Mouse (Mus musculus) urinary bladder, postnatal 14 days (tissue): ENCODE measurements around the gene Jazf1.
A peak's percentile ranks its signal among the peaks of the same experiment; 100 is the strongest.

ENCODE experiments used
- DNase-seq: peaks from one replicate; pipeline ENCODE4 v3.0.0; 2021; ENCODE audit warnings: low spot score

Jazf1 gene

DNA sequence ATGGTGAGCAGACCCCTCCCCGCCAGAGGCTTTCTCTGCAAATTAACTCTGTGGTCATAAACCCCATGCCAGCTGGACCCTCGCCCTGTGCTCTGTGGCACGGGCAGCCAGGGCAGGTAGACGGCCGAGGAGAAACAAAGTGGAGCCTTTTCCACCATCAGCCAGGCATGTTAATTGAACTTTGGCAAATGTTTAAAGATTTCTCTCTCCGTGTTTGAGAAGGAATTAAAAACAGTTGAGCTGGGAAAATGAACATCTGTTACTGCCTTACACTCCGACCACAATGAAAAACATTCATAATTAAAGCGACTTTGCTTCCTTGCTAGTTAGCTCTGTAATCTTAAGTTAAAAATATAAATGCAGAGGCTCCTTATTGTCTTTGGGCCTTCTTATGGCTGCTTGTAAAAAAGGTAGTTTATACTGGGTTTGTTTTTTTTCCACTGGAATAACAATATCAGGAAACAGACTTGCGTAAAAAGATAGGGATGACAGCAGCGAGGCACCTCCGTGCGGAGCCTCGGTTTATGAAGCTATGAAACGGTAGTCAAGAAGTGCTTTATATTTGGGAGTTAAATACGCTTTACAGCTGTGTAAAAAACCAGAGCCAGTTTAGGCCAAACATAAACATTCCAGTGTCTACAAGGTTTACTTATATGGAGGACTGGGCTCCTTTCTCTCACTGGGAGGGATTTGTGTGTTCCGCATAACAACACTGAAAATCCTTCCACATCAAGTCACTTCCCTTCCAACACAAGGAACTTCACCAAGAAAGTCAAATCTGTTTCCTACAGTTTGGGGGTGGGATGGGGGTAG lies 273.2 kb downstream of the Jazf1 start:
- no peak for DNase-seq

DNA sequence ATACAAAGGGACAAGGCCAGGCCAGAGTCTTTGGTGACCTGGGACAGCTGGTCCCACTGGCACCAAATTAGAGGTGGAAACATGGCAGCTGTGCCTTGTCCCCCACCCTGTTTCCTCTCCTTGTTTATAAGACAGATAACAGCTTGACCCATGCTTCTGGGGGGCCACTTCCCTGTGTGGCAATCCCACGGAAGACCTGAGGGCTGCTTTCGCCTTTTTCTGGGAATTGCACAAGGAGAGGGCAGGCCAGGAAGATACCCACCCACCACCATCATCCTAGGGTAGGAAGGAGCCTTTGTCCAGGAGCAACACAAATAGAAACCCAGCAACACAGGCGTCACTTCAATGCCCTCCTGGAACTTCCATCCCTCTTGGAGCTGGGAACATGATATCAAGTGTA lies 276.0 kb downstream of the Jazf1 start:
- DNase-seq, result no peak

DNA sequence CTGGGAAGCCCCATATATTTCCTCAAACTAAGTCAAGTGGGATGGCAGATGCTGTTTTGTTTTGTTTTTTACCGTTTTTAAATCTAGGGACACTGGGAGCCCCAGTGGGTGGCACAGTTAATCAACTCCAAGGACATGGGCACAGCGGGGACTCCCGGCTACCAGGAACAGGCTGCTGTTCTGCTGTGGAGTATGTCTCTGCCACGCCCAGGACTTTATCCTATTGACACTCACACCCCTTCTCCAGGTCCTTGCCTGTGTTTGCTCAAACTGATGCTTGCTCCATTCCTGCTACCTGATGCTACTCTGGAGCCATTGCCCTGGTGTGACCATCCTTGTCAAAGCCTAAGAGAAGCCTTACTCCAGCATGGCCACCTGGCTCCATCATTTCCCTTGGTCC lies 277.6 kb downstream of the Jazf1 start:
- no peak for DNase-seq

DNA sequence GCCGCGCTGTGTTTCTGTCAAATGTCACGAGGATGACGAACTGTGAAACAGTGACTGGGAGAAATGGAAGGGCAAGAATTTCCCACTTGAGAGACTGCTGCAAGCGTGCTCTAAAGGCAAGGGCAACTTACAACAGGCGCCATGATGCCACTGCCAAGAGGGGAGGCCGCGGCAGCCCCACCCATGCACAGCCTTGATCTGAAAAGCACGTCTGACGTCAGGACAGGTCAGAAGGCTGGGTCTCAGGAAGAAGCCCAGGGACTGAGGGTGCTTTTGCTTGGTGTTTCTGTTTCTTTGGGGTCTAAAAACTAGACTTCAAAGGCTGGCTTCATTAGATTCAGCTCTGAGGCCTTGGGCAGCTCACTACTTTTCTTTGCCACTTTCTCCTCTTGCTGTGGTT lies 278.1 kb downstream of the Jazf1 start:
- DNase-seq, result no peak

DNA sequence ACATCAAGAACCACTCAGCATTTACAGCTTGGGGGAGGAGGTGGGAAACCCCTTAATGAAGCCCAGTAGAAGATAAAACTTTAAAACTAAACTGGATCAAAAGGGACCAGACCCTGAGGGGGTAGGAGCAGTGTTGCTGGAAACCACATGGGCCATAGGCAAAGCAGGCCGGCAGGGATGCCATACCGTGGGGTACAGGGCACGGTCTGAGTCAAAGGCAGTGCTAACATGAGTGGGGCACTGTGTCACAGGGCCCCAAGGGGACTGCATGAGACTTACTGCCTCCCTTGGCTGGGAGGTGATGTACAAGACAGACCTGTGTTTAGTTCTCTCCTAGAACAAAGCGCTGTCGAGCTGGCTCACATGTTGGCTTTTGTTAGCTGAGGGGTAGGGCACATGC lies 288.9 kb downstream of the Jazf1 start:
- DNase-seq, result no peak

DNA sequence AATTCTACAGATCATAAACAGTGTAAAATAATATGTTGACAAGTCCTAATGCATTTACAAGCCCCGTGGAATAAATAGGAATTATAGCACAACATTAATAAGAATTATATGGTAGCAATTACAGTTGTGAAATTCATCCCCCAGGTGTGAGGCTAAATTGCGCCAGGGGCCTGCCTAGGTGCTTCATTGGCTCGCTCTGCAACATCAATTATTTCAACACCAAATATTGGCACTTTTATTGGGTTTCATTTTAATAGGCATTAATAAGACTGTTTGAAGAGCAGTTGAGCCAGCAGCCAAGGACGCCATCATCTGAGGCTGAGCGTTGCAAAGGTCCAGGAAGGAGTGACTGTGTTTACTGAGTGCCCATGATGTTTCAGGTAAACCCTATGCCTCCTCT lies 289.9 kb downstream of the Jazf1 start:
- DNase-seq, result no peak

DNA sequence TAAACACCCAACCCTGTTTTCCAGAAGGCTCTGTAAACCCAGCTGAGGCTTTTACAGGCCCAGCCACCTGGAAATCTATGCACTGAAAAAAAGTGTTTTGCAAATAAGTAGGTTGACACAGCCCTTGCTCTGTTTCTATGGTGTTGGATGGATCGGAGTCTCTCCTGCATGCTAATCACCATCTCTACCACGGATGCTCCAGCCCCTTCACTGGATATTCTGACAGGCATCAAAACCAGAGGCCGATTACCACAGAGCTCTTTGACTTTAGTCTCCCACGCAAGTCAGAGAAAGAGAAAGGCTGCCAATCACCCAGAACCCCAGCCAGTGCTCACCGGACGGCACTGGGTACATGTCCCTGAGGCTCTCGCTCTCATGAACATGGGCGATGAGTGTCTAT lies 291.4 kb downstream of the Jazf1 start:
- no peak for DNase-seq

DNA sequence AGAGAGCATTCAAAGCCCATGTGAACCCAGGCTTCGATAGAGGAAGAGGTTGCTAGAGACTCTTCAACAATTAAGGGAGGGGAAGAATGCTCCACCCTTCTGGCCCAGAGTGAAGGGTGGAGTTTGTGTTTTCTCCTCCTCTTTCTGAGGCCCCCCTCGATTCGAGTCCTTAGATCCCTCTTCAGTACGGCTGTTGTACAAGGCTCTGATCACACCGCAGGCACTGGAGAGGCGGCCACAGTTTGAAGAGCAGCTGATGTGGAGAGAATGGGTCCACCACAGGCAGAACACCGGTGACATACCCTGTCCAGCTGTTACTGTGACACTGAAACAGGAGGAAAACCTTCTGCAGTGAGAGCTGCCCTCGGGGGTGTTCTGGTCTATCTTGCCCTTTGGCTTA lies 292.5 kb downstream of the Jazf1 start:
- DNase-seq, result no peak

DNA sequence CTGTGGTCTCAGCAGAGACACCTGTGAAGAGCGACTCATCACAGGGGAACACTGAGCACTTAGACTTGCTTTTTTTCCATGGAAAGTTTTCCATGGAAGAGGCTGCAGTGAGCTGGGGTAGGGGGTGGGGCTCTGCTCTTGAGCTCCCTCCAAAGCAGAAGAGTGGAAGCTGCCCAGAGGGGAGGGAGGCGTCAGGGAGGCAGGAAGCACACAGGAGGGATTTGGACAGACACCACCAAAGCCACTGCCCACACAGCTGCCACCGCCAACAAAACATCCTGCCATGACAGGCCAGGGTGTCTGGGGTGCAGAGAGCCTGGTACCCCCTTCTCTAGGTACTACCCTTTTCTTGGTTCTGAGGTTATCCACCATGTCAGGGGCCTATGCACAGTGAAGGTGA lies 293.1 kb downstream of the Jazf1 start:
- no peak for DNase-seq

DNA sequence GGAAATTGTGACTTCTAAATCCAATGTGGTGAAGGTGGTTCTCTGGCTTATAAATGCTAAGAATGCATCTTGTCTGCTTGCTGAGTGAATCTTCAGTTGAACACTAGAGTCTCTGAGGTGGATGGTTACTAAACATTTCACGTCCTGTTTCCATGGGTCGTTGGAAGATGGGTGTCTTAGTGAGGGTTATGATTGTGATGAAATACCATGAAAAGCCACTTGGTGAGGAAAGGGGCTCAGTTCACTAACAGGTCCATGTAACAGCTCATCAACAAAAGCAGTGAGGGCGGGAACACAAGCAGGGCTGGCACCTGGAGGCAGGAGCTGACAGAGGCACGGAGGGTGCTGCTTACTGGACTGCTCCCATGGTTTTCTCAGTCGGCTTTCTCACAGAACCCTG lies 295.3 kb downstream of the Jazf1 start:
- no peak for DNase-seq

DNA sequence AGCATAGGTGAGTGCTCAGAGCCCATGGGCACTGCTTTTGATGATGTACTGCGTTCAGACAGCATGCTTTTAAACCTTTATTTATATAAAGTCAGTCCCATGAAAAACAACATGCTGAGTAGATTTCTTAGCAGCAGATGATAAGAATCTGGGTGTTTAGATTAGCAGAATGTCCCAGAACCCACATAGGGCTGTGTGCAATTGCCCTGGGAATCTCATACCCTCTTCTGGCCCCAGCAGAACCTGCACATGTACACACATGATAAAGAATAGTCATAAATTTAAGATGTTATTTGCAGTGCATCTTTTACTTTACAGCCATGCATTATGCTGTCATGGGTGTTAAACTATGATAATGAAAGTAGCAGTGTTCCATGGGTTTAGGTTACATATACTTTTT lies 297.6 kb downstream of the Jazf1 start:
- DNase-seq, result no peak

DNA sequence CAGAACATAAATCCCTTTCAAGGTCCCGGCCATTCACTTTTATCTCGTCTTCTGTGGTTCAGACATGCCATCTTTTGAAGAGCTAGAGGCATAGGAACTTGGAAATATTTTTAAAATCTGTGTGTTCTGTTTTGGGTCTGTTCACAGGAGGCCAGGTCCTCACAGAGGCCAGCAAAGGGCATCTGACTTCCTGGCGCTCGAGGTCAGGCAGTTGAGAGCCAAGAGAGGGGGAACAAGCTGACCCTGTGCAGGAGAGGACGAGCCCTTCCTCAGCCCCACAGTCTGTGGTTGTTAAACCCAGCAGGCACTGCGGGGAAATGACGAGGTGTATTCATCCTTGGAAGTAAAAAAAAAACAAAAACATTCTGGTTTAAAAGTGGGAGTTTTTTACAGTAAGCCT lies 303.2 kb downstream of the Jazf1 start:
- DNase-seq, result no peak

DNA sequence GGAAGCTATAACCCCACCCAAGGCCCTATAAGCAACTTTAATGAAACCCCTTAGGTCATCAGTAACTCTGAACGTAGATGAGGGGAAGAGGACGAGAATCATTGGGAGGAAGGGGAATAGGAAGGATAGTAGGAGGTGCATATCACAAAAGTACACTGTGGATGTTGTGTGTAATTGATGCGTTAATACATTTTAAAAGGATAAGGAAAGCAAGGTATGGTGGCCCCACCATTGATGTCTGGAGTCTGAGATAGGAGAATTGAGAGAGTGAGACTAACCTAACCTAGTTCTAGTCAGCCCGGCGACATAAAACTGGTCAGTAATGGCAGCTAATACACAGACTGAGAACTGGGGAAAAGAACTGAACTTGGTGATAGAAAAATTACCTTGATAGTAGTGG lies 315.6 kb downstream of the Jazf1 start:
- no peak for DNase-seq

DNA sequence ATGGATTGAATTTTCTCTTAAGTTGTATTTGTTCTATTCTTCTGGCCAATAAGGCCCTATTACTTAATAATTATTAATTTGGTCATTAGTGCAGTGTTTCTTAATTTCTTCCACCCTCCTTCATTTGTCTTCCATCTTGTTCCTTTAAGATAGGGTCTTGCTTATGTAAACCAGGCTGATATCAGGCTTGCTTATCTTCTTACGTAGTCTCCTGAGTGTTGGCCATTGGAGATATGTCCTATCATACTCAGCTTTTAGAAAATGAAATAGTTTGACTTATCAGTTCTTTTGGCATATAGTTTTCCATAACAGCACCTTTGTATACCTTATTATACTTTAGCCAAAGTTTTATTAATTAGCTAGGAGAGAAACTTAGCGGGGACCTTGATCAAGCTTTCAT lies 333.8 kb downstream of the Jazf1 start:
- no peak for DNase-seq

DNA sequence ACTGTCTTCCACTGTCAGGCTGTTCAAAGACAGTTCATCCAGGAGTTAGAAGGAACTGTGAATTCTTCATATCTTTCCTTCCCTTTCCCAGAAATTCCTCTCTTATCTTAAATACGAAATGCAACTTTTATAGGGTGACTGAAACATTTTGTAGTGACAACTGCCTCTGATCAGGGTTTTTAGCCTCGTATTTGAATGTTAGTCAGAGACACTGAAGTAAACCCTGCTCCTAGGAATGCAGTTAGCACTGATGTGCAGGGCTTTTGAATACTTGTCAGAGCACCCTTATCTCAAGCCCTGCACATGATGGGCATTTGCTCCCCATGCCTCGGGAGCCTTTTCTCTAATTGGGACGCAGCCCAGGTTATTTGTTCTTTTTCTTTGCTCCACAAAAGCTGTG lies 338.1 kb downstream of the Jazf1 start:
- peak; percentile 15 for DNase-seq

DNA sequence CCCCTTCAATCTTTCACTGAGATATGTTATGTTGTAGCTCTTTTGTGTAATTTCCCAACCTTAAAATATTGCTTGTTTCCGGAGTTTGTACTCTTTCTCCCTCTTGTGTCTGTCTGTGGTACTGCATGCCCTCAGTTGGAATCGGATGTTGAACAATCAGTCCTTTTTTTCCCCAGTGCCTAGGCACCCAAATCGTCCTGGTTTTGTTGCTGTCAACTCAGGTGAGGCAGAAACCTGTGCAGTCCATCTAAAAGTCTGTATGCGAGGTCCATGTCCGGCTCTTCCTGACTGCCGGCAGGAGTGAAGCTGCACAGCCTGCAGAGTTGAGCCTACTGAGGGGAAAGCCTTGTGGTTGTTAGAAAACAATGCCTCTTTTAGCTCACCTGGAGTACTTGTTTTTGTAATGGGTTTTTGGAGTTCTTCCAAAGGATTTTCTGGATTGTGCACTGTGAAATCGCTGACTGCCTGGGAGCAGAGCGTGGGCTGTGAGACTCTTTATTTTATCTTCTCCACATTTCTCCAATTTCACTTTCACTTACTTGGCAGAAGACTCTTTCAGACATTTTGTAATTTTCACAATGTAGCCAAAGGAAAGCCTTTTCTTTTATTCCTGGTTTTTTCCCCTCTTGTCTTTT lies 343.5 kb downstream of the Jazf1 start:
- peak; percentile 69 for DNase-seq
